In the genomic region with DNA sequence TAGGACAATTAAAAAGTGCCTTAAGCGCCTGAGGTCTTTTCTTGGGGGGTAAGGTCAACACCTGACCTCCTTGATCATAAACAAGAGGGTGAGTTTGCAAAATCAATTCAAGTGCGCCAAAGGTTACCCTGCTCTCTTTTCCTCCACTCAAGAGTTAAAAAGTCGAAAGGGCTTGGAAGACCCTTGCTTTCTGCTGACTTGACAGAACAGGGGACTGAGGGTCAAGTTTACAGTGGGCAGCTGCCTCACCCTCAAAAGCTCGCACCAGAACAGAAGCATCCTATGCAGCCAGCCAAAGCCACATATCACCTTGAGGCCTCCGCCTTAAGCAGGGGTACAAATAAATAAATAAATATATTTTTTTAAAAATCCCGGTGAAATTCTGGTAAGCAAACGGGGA, we compare ENCODE assay signal across 10 mouse cellular contexts. TPM values are rescaled to one million over a fixed set of nuclear protein-coding genes. Genes with fewer than 3 reads are reported as not detected.
DNase-seq lines count a peak whose midpoint lies in the region; ATAC-seq and TF ChIP-seq lines count a peak whose summit lies in the region.
"Had no signal": no experiment of that assay in that cellular context is flagged by ENCODE, and none has a peak within 500 bp of the region (broad histone marks: within the 10 kb centered on the region; RNA-seq: fewer than 3 reads in every experiment).

No protein-coding gene starts in this region.

- 41% methylated on average over 7 of the region's 7 CpGs for WGBS in forebrain, embryonic 12.5 days
- 25% methylated on average over 7 of the region's 7 CpGs for WGBS in limb, embryonic 11.5 days
- 17% methylated on average over 7 of the region's 7 CpGs for WGBS in neural tube, embryonic 15.5 days

- peaks cover 54% of the 10 kb centered on the region for H3K4me1 ChIP-seq in forebrain, embryonic 12.5 days
- peaks cover 22% of the 10 kb centered on the region for H3K4me1 ChIP-seq in limb, embryonic 11.5 days (ENCODE audit: control insufficient read depth, insufficient read depth, low read length)
- H3K4me1 ChIP-seq in neural tube, embryonic 15.5 days = peaks cover 51% of the 10 kb centered on the region

- H3K9me3 ChIP-seq in forebrain, embryonic 12.5 days = no peaks in the 10 kb centered on the region
- H3K9me3 ChIP-seq in limb, embryonic 11.5 days (ENCODE audit: control insufficient read depth, low read length) = no peaks in the 10 kb centered on the region
- H3K9me3 ChIP-seq in neural tube, embryonic 15.5 days (replicated peaks) = no peaks in the 10 kb centered on the region

- 0 out of 2 replicates have a peak, but pooled peaks cover 2% of the 10 kb centered on the region for H3K27me3 ChIP-seq in forebrain, embryonic 12.5 days
- no peaks in the 10 kb centered on the region for H3K27me3 ChIP-seq in limb, embryonic 11.5 days (ENCODE audit: control insufficient read depth, insufficient read depth, low read length)
- no peaks in the 10 kb centered on the region for H3K27me3 ChIP-seq in neural tube, embryonic 15.5 days (replicated peaks)
- H3K27me3 ChIP-seq: Patski had no signal

- no peak for DNase-seq in left cerebral cortex, adult 2 months (ENCODE audit: extremely low spot score in 1 of 2, low spot score in 2 of 2)
- DNase-seq in left cerebral cortex, postnatal 25 days (ENCODE audit: low spot score in 2 of 2) = no peak
- no peak for DNase-seq in limb, embryonic 11.5 days (ENCODE audit: low spot score)
- no peak for DNase-seq in thymus, postnatal 0 days (ENCODE audit: low spot score)
- DNase-seq in cerebellum, postnatal 4 days (ENCODE audit: low spot score in 2 of 2) = no peak
- no peak for DNase-seq in ovary, adult 18-20 months (ENCODE audit: low spot score)
- DNase-seq: gastrocnemius, postnatal 14 days had no signal

- no peak for TF ChIP-seq CTCF in left cerebral cortex, adult 2 months (IDR thresholded peaks at IDR 0.05)

- no peak overlapping the region for H3K27ac ChIP-seq in left cerebral cortex, adult 2 months
- H3K27ac ChIP-seq in forebrain, embryonic 12.5 days = 0 out of 2 replicates have a peak overlapping the region, but pooled peaks have one; percentile 96
- H3K27ac ChIP-seq in limb, embryonic 11.5 days (replicated peaks; ENCODE audit: low read depth, low read length) = no peak overlapping the region
- peak overlapping the region; percentile 4 for H3K27ac ChIP-seq in neural tube, embryonic 15.5 days (replicated peaks)

- peak overlapping the region; percentile 5; the same call in 1 of the 2 replicates for H3K4me3 ChIP-seq in left cerebral cortex, adult 2 months
- peak overlapping the region; percentile 97 for H3K4me3 ChIP-seq in forebrain, embryonic 12.5 days (replicated peaks)
- H3K4me3 ChIP-seq in limb, embryonic 11.5 days (ENCODE audit: low read depth, low read length) = peak overlapping the region; percentile 65
- H3K4me3 ChIP-seq in neural tube, embryonic 15.5 days (replicated peaks) = peak overlapping the region; percentile 89

- no peak for ATAC-seq in forebrain, embryonic 12.5 days (ENCODE audit: low FRiP score)
- no peak for ATAC-seq in limb, embryonic 11.5 days (ENCODE audit: insufficient number of reproducible peaks, low FRiP score, low TSS enrichment, low read depth)
- no peak for ATAC-seq in neural tube, embryonic 15.5 days (ENCODE audit: low FRiP score)
- ATAC-seq: Patski had no signal

- peak overlapping the region; percentile 98 for H3K9ac ChIP-seq in forebrain, embryonic 12.5 days
- H3K9ac ChIP-seq in limb, embryonic 11.5 days (ENCODE audit: low read length) = no peak overlapping the region
- H3K9ac ChIP-seq in neural tube, embryonic 15.5 days (replicated peaks) = 0 out of 2 replicates have a peak overlapping the region, but pooled peaks have one; percentile 30

- H3K4me2 ChIP-seq in forebrain, embryonic 12.5 days = peak overlapping the region; percentile 81
- peak overlapping the region; percentile 91 for H3K4me2 ChIP-seq in limb, embryonic 11.5 days (ENCODE audit: low read depth, severe bottlenecking)
- peak overlapping the region; percentile 93 for H3K4me2 ChIP-seq in neural tube, embryonic 15.5 days

- intact Hi-C loops in left cerebral cortex, adult 2 months (cut with DNase I) = no loop called here
- intact Hi-C loops in left cerebral cortex, postnatal 25 days (cut with DNase I) = loop anchor here (5.0 kb wide), 3 partner anchors 73 to 163 kb away; no protein-coding TSS in a partner anchor

- H3K36me3 ChIP-seq in forebrain, embryonic 12.5 days (replicated peaks) = peaks cover 24% of the 10 kb centered on the region
- H3K36me3 ChIP-seq in limb, embryonic 11.5 days (ENCODE audit: control insufficient read depth, insufficient read depth, low read length) = peaks cover 5% of the 10 kb centered on the region; the same call in 1 of the 2 replicates
- H3K36me3 ChIP-seq in neural tube, embryonic 15.5 days = peaks cover 9% of the 10 kb centered on the region

RNA-seq across cellular contexts. Expression of gene Msi2, which starts 3.0 kb away (rescaled TPM):
- 100 to 1,000 TPM; 126 to 140 TPM for total RNA-seq in left cerebral cortex, adult 2 months (2021)
- 100 to 1,000 TPM; 116 to 123 TPM for total RNA-seq in left cerebral cortex, postnatal 25 days (2021)
- polyA plus RNA-seq in forebrain, embryonic 12.5 days (2016; fragmentation: Nextera tagmentation; extraction: Ambion mirVana) = 34.9 and 35.8 TPM in 2 replicates
- polyA plus RNA-seq in limb, embryonic 11.5 days (2014; fragmentation: Nextera tagmentation; extraction: Ambion mirVana) = 18.1 and 20.6 TPM in 2 replicates
- 17.3 and 20.7 TPM in 2 replicates for polyA plus RNA-seq in neural tube, embryonic 15.5 days (2015; fragmentation: Nextera tagmentation; extraction: Ambion mirVana)
- 13.5 and 23.0 TPM in 2 replicates for polyA plus RNA-seq in thymus, postnatal 0 days (2015; fragmentation: Nextera tagmentation; extraction: Ambion mirVana)

Comparison
In these comparisons a context has a peak if more than half of its experiments do, and no peak if none do; other contexts are left out.
1. H3K27ac ChIP-seq: peak in forebrain, embryonic 12.5 days (single experiment) and neural tube, embryonic 15.5 days (single experiment); none in left cerebral cortex, adult 2 months (single experiment) and limb, embryonic 11.5 days (single experiment).
2. H3K4me3 ChIP-seq: peak in every context shown above with its lines; median percentile 97 in forebrain, embryonic 12.5 days; 89 in neural tube, embryonic 15.5 days; 65 in limb, embryonic 11.5 days; 5 in left cerebral cortex, adult 2 months.
3. Peak in every context shown above with its lines, with median percentiles within 50 percentile points of each other: H3K4me2 ChIP-seq.